Mouse (Mus musculus) embryonic facial prominence, embryonic 14.5 days (tissue): ENCODE data around the gene Tcf7l2. TPM values are rescaled to one million over a fixed set of nuclear protein-coding genes. Genes with fewer than 3 reads are reported as not detected.

Source experiments
- ATAC-seq: fragments of 200-750 bp; cut with Nextera tagmentation; 2 replicates; pipeline ENCODE4 v1.8.0; 2017; ENCODE audit warnings: low read depth, moderate number of reproducible peaks, moderate TSS enrichment
- DNase-seq: peaks from one replicate; pipeline ENCODE4 v3.0.0-alpha.2; 2015; ENCODE audit warnings: low spot score
- H3K27ac ChIP-seq: fragments of 300-500 bp; sonication (generic); replicated peaks from 2 replicates; pipeline ENCODE4 v1.5.1; 2014; ENCODE audit warnings: low read depth, mild to moderate bottlenecking, low read length, moderate library complexity
- H3K27me3 ChIP-seq: fragments of 300-500 bp; sonication (generic); replicated peaks from 2 replicates; pipeline ENCODE4 v1.6.1; 2014; ENCODE audit warnings: low read length; ENCODE audit not compliant: control insufficient read depth, insufficient read depth
- H3K36me3 ChIP-seq: fragments of 300-500 bp; sonication (generic); 2 replicates; pipeline ENCODE4 v1.6.1; 2014; ENCODE audit warnings: low read length, mixed read lengths; ENCODE audit not compliant: control insufficient read depth, insufficient read depth
- H3K4me1 ChIP-seq: fragments of 300-500 bp; sonication (generic); 2 replicates; pipeline ENCODE4 v1.6.1; 2014; ENCODE audit warnings: antibody characterized with exemption, low read length; ENCODE audit not compliant: control insufficient read depth, insufficient read depth
- H3K4me2 ChIP-seq: fragments of 300-500 bp; sonication (generic); 2 replicates; pipeline ENCODE4 v1.6.1; 2014; ENCODE audit warnings: low read depth, mild to moderate bottlenecking, low read length, moderate library complexity, mixed read lengths
- H3K4me3 ChIP-seq: fragments of 300-500 bp; sonication (generic); 2 replicates; pipeline ENCODE4 v1.5.1; 2014; ENCODE audit warnings: low read depth, mild to moderate bottlenecking, low read length
- H3K9ac ChIP-seq: fragments of 300-500 bp; sonication (generic); 2 replicates; pipeline ENCODE4 v1.6.1; 2014; ENCODE audit warnings: low read depth, mild to moderate bottlenecking, low read length, moderate library complexity, mixed read lengths
- H3K9me3 ChIP-seq: fragments of 300-500 bp; sonication (generic); 2 replicates; pipeline ENCODE4 v1.6.1; 2016; ENCODE audit warnings: low read length; ENCODE audit not compliant: control insufficient read depth
- WGBS: fragments of 180-500 bp; shearing (Covaris S2); extraction: QIAGEN DNeasy Blood & Tissue Kit; methylation state at CpG from one replicate; pipeline ENCODE4 v1.1.7; 2014; 5-methylcytosine and 5-hydroxymethylcytosine counted together
- polyA plus RNA-seq: library from polyadenylated mRNA; unstranded; fragments of >200 nt; fragmentation: Nextera tagmentation; extraction: Ambion mirVana; gene quantifications from 2 replicates; pipeline ENCODE4 v1.2.1, GENCODE M21; 2014

Tcf7l2 gene
- polyA plus RNA-seq, 1 experiment from 2014 or later, result 106 TPM

DNA sequence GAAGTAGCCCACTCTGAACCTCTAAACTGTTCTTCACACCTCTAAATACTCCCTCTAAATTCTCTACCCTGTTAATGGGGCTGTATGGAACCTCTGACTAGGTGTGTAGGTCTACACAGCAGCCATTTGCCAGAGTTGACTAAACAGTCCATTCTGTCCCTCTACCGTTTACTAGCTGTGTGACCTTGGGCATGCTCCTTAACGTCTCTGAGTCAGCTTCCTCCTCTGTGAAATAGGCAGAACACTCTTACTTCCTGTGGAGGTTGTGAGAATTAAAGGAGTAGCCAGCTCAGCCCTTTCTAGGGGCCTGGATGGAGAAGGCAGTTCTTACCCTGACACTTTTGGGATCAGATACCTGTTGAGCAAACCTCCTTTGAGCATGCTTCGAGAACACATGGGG lies 120.9 kb downstream of the Tcf7l2 start:
- no peak overlapping the region for H3K4me3 ChIP-seq
- 80% methylated on average over 3 of the region's 3 CpGs for WGBS
- peaks cover 24% of the 10 kb centered on the region for H3K36me3 ChIP-seq
- H3K27ac ChIP-seq, result no peak overlapping the region
- no peak for ATAC-seq
- H3K4me1 ChIP-seq, result no peaks in the 10 kb centered on the region
- H3K9me3 ChIP-seq, result no peaks in the 10 kb centered on the region
- no peak overlapping the region for H3K9ac ChIP-seq
- no peak for DNase-seq
- H3K27me3 ChIP-seq, result no peaks in the 10 kb centered on the region
- no peak overlapping the region for H3K4me2 ChIP-seq

DNA sequence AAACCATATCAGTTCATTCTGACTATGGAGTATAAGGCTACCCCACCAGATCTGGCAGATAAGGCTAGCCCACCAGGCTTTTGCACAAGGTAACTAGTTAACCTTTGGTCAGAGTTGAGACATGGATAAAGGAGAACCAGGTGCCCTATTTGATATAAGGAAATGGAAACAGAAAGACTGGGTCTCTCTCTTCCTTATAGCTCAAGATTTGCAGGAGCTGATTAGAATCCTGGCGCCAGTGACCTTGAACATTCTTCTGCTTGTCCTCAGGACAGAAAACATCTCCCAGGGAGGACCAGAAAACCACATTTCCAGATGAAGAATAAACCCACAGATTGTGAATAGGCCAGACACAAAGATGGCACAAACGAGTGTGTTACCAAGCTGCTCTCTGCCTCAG lies 123.4 kb downstream of the Tcf7l2 start:
- Histone ChIP-seq H3K27me3 (no peaks in the 10 kb centered on the region), H3K9ac (no peak overlapping the region), H3K4me1 (peaks cover 1% of the 10 kb centered on the region; the same call in 1 of the 2 replicates), H3K4me3 (no peak overlapping the region), H3K9me3 (no peaks in the 10 kb centered on the region), H3K4me2 (no peak overlapping the region), H3K36me3 (peaks cover 24% of the 10 kb centered on the region), H3K27ac (no peak overlapping the region)
- no peak for ATAC-seq
- WGBS, result 97% methylated on average over 2 of the region's 2 CpGs
- DNase-seq, result no peak

DNA sequence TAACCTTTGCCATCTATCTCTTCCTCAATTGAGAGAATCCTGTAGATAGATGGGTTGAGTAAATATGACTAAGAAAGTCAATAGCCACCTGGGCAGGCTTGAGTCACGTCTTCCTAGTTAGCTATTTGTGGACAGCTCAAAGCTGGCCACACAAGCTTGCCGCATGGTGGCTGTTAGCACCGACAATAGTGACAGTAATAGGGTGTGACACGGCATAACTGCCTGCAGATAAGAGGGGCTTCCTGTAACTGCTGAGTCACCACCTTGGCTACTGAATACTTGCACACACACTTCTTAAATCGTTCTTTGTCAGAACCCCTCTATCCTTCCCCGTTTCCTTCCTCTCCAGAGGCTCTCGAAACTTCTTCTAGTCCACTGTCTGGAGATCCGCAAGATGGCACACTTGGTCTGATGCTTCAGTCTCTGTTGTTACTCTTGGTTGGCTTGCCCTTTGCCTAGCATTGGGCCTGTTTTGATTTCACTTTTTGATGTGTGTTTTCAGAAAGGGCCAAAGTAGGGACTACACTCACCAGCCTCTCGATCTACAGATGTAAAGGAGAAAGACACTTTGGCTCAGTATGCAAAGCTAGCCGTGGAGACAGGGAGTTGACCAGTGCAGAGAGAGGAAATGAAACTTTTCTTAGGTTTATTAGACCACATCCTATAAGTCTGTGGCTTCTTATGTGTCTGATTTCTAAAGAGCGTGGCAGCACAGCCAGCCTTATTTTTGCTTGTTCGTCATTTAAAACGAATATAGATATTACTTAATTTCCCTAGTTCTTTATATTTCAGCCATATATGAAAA lies 124.4 kb downstream of the Tcf7l2 start:
- no peaks in the 10 kb centered on the region for H3K9me3 ChIP-seq
- no peak for ATAC-seq
- H3K9ac ChIP-seq, result no peak overlapping the region
- peaks cover 24% of the 10 kb centered on the region for H3K36me3 ChIP-seq
- H3K4me2 ChIP-seq, result no peak overlapping the region
- WGBS, result 82% methylated on average over 13 of the region's 13 CpGs
- H3K4me1 ChIP-seq, result peaks cover 10% of the 10 kb centered on the region
- DNase-seq, result no peak
- no peaks in the 10 kb centered on the region for H3K27me3 ChIP-seq
- no peak overlapping the region for H3K27ac ChIP-seq
- H3K4me3 ChIP-seq, result no peak overlapping the region

DNA sequence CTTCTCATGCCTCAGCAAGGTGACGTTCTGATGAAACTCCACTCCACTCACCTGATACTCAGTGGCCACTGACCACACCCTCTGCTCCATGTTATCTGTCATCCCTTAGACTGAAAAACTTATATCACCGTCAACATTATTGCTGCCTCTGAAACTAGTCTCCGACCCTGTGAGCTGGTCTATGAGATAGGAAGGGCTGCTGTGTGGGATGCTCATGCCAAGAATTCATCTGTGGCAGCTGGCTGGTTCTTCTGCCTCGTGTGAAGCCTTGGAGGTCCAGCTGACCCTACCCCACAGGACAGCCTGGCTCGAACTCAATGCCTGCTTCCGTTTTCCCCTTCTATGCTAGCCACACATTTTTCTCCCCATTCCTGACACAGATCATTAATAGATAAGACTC lies 125.6 kb downstream of the Tcf7l2 start:
- no peaks in the 10 kb centered on the region for H3K27me3 ChIP-seq
- no peak overlapping the region for H3K4me2 ChIP-seq
- no peak overlapping the region for H3K27ac ChIP-seq
- ATAC-seq, result no peak
- peaks cover 24% of the 10 kb centered on the region for H3K36me3 ChIP-seq
- H3K9ac ChIP-seq, result no peak overlapping the region
- peaks cover 20% of the 10 kb centered on the region for H3K4me1 ChIP-seq
- H3K4me3 ChIP-seq, result no peak overlapping the region
- WGBS, result 77% methylated on average over 6 of the region's 6 CpGs
- no peaks in the 10 kb centered on the region for H3K9me3 ChIP-seq
- no peak for DNase-seq

DNA sequence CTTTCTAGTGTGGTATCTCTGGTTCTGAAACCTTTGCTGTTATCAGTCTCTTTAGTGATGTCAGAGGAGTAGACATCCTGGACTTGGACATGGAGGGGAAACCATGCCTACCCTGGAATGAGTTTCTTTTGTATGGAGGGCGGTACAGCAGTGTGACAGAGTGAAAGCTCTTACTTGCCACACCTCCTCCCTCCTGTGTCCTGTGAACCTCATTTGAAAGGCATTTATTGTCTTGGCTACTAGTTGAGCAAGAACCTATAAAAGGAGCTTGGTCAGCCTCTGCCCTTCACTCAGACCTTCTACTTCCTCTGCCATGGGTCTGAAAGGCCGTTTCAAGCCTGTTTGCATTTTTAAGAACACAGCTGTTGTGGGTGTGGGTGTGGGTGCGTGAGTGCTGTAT lies 126.3 kb downstream of the Tcf7l2 start:
- Histone ChIP-seq H3K4me2 (no peak overlapping the region), H3K9ac (no peak overlapping the region), H3K27me3 (no peaks in the 10 kb centered on the region), H3K9me3 (no peaks in the 10 kb centered on the region), H3K27ac (no peak overlapping the region), H3K4me3 (no peak overlapping the region), H3K36me3 (peaks cover 24% of the 10 kb centered on the region), H3K4me1 (peaks cover 23% of the 10 kb centered on the region)
- WGBS, result 81% methylated on average over 3 of the region's 3 CpGs
- DNase-seq (no peak), ATAC-seq (no peak)

DNA sequence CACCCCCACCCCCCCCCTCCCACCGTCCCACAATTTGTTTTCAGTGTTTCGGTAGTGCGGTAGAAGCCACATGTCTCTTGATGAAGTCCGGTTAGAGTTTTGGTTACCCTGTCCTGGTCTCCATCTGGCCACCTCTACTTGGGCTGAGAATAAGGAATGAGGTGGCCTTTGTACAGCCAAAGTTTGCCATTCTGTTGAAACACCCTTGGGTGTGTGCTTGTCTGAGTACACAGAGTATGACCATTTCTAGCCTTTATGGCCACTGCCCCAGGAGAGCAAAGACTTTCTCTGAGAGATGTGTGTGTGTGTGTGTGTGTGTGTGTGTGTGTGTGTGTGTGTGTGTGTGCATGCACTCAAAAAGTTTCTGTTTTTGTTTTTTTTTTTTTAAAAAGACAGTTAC lies 127.0 kb downstream of the Tcf7l2 start:
- 99% methylated on average over 4 of the region's 4 CpGs for WGBS
- H3K27me3 ChIP-seq, result no peaks in the 10 kb centered on the region
- DNase-seq, result no peak
- peaks cover 20% of the 10 kb centered on the region for H3K36me3 ChIP-seq
- H3K9me3 ChIP-seq, result no peaks in the 10 kb centered on the region
- no peak overlapping the region for H3K4me3 ChIP-seq
- peaks cover 27% of the 10 kb centered on the region for H3K4me1 ChIP-seq
- H3K27ac ChIP-seq, result no peak overlapping the region
- ATAC-seq, result no peak
- H3K4me2 ChIP-seq, result no peak overlapping the region
- H3K9ac ChIP-seq, result no peak overlapping the region

DNA sequence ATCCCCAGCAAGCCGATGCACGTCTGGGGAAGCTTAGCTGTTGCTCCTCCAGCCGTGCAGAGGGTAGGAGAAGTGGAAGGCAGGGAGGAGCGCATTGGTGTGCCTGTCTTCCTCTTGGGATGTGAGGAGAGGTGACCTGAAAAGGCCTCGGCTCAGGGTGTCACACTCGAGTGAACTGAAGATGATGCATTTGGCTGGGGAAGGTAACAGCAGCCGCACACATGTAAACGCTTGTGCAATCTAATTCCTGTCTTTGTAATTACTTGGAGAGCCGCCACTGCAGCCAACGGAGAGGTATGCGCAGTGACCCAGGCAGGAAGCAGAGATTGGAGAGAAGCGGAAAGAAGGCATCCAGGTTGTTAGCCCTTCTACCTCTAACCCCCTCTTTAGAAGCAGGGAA lies 129.2 kb downstream of the Tcf7l2 start:
- peak; percentile 43 for DNase-seq
- no peak overlapping the region for H3K4me3 ChIP-seq
- H3K36me3 ChIP-seq, result 0 out of 2 replicates have a peak, but pooled peaks cover under 1% of the 10 kb centered on the region
- peak overlapping the region; percentile 36; the same call in 1 of the 2 replicates for H3K27ac ChIP-seq
- no peak overlapping the region for H3K9ac ChIP-seq
- H3K27me3 ChIP-seq, result no peaks in the 10 kb centered on the region
- ATAC-seq, result no peak
- 47% methylated on average over 12 of the region's 12 CpGs for WGBS
- H3K9me3 ChIP-seq, result no peaks in the 10 kb centered on the region
- no peak overlapping the region for H3K4me2 ChIP-seq
- peaks cover 36% of the 10 kb centered on the region for H3K4me1 ChIP-seq

DNA sequence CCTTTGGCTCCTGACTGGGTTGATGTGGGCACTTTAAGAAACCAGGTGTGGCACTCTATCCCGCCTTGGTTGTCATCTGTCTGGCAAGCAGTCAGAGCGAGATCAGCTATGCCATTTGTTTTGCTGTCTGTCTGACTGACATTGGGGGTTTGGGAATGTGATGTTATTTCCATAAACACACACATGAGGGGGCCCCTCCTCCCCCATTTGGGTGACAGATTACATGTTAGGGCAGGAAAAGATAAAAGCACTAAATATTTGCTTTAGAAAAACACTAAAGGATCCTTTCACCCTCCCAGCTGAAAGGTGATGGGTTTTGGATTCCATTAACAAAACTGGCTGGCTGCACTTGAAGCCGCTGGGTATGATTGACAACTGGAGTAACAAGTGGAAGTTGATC lies 129.9 kb downstream of the Tcf7l2 start:
- H3K36me3 ChIP-seq, result no peaks in the 10 kb centered on the region
- H3K4me1 ChIP-seq, result peaks cover 43% of the 10 kb centered on the region
- no peak overlapping the region for H3K4me3 ChIP-seq
- WGBS, result 57% methylated on average over 3 of the region's 3 CpGs
- no peak overlapping the region for H3K4me2 ChIP-seq
- H3K27ac ChIP-seq, result no peak overlapping the region; the same call in 1 of the 2 replicates
- no peak overlapping the region for H3K9ac ChIP-seq
- ATAC-seq (no peak), DNase-seq (peak; percentile 71)
- no peaks in the 10 kb centered on the region for H3K27me3 ChIP-seq
- no peaks in the 10 kb centered on the region for H3K9me3 ChIP-seq

DNA sequence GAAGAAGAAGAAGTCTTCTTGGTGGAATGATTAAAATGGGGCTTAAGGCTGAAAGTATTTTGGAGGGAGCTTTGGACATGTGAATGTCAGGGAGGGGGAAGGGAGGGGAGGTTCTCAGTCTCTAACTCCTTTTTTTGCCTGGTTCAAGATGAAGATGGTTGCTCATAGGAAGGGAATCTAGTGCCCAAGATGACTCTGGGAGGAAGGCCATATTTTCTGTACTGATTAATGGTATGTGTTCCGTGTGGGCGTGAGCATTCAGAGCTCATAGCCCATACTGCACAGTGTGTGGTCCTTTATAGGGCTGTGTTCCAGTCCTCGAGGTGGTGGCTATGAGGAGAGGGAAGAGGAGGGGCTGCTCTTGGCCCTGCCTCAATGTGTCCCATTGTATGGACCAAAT lies 131.6 kb downstream of the Tcf7l2 start:
- Histone ChIP-seq H3K4me3 (no peak overlapping the region), H3K4me1 (peaks cover 55% of the 10 kb centered on the region), H3K9ac (no peak overlapping the region), H3K36me3 (no peaks in the 10 kb centered on the region), H3K4me2 (no peak overlapping the region), H3K27me3 (no peaks in the 10 kb centered on the region), H3K9me3 (no peaks in the 10 kb centered on the region), H3K27ac (0 out of 2 replicates have a peak overlapping the region, but pooled peaks have one; percentile 8)
- DNase-seq (peak; percentile 31), ATAC-seq (no peak)
- 78% methylated on average over 3 of the region's 3 CpGs for WGBS
